Mouse (Mus musculus): Measurements from ENCODE around the gene Slc25a47.
A peak's percentile ranks its signal among the peaks of the same experiment; 100 is the strongest.

GRCm38 (mm10) chr12:108869575-108869974, 33.7 kb downstream of the Slc25a47 start:
- no peak for TF ChIP-seq POLR2A (IDR thresholded peaks at IDR 0.05; ENCODE audit: borderline replicate concordance, insufficient read depth, low read length)
- peak; percentile 30; the same call in 1 of the 2 replicates for TF ChIP-seq CTCF (IDR thresholded peaks at IDR 0.05; ENCODE audit: borderline replicate concordance, insufficient read depth, low read depth, low read length)
